Mouse (Mus musculus): ENCODE measurements around the gene Pla2g16. TPM values are rescaled to one million over a fixed set of nuclear protein-coding genes. Genes with fewer than 3 reads are reported as not detected.

Gene Pla2g16
- polyA plus RNA-seq, 1 experiment from 2014 or later: 7.4 TPM

GRCm38 (mm10) chr19:7576180-7576579 lies 18.9 kb downstream of the Pla2g16 start:
- ATAC-seq (ENCODE audit: low FRiP score, low TSS enrichment): no peak
- Histone ChIP-seq H3K36me3 (ENCODE audit: control insufficient read depth, insufficient read depth, low read length) (no peaks in the 10 kb centered on the region), H3K27me3 (ENCODE audit: control insufficient read depth, insufficient read depth, low read length) (no peaks in the 10 kb centered on the region), H3K9me3 (ENCODE audit: control insufficient read depth, low read length) (no peaks in the 10 kb centered on the region), H3K4me2 (replicated peaks; ENCODE audit: low read depth, low read length) (no peak overlapping the region), H3K4me3 (ENCODE audit: low read length) (no peak overlapping the region), H3K9ac (ENCODE audit: low read depth, low read length) (no peak overlapping the region), H3K27ac (ENCODE audit: low read depth, low read length) (no peak overlapping the region), H3K4me1 (ENCODE audit: control insufficient read depth, insufficient read depth, low read length) (no peaks in the 10 kb centered on the region)
- 74% methylated on average over 1 of the region's 1 CpGs for WGBS

DNA sequence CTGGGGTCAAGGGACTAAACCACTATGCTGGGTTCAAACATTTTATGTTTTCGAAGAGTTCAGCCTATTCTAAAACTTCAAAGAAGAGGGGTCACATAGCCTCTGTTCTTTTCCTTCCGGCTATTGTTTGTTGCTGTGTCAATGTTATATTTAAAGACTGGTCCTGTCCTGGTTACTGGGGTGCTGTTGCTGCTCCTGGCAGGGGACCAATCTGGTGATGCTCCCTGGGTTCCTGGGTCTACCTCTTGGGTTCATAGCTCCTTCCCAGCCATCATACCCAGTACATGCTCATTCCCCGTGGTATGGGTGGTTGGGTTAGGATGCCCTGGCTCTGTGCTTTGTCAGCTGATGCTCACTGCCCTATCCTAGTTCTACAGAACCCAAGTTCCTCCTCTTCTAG lies 20.5 kb downstream of the Pla2g16 start:
- Histone ChIP-seq H3K4me1 (ENCODE audit: control insufficient read depth, insufficient read depth, low read length) (no peaks in the 10 kb centered on the region), H3K36me3 (ENCODE audit: control insufficient read depth, insufficient read depth, low read length) (no peaks in the 10 kb centered on the region), H3K27ac (ENCODE audit: low read depth, low read length) (no peak overlapping the region), H3K9me3 (ENCODE audit: control insufficient read depth, low read length) (no peaks in the 10 kb centered on the region), H3K4me3 (ENCODE audit: low read length) (no peak overlapping the region), H3K4me2 (replicated peaks; ENCODE audit: low read depth, low read length) (no peak overlapping the region), H3K9ac (ENCODE audit: low read depth, low read length) (no peak overlapping the region), H3K27me3 (ENCODE audit: control insufficient read depth, insufficient read depth, low read length) (no peaks in the 10 kb centered on the region)
- no peak for ATAC-seq (ENCODE audit: low FRiP score, low TSS enrichment)
- WGBS: 82% methylated on average over 3 of the region's 3 CpGs

DNA sequence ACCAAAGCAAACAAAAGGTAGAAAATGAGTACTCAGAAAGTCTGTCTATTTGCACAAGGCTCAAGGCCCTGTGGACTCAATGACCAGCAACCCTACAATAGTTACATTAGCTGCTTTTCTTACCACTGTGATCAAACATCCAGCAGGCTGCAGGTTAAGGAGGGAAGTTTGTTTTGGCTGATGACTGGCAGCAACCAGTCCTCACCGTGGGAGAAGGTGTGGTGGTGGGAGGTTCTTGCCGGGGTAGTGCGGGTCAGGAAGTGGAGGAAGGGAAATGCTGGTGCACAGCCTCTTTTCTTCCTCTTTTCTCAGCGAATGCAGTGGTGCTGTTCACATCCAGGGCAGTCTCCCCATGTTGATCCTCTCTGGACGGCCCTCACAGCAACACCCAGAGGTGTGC lies 23.8 kb downstream of the Pla2g16 start:
- ATAC-seq (ENCODE audit: low FRiP score, low TSS enrichment): no peak
- Histone ChIP-seq H3K27me3 (ENCODE audit: control insufficient read depth, insufficient read depth, low read length) (no peaks in the 10 kb centered on the region), H3K4me2 (replicated peaks; ENCODE audit: low read depth, low read length) (no peak overlapping the region), H3K9me3 (ENCODE audit: control insufficient read depth, low read length) (no peaks in the 10 kb centered on the region), H3K4me3 (ENCODE audit: low read length) (no peak overlapping the region), H3K9ac (ENCODE audit: low read depth, low read length) (no peak overlapping the region), H3K4me1 (ENCODE audit: control insufficient read depth, insufficient read depth, low read length) (no peaks in the 10 kb centered on the region), H3K27ac (ENCODE audit: low read depth, low read length) (no peak overlapping the region), H3K36me3 (ENCODE audit: control insufficient read depth, insufficient read depth, low read length) (no peaks in the 10 kb centered on the region)
- WGBS: 51% methylated on average over 5 of the region's 5 CpGs

DNA sequence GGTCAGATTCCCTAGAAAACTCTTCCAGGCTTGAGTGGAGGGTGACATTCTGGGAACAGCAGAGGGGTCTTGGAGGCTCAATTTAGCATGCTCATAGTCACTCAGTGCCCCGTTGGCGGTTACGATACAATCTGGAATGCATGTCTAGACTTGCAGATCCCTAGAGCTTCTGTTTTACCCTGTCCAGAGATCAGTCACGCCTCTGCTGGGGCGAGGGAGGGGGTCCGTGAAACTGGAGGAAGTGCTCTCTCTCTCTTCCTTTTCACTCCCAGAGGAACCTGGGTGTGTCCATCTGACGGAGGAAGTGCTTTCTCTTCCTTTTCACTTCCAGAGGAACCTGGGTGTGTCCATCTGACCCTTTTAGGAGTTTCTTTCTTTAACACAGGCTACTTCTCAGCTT lies 25.8 kb downstream of the Pla2g16 start:
- Histone ChIP-seq H3K9me3 (ENCODE audit: control insufficient read depth, low read length) (no peaks in the 10 kb centered on the region), H3K36me3 (ENCODE audit: control insufficient read depth, insufficient read depth, low read length) (no peaks in the 10 kb centered on the region), H3K27me3 (ENCODE audit: control insufficient read depth, insufficient read depth, low read length) (no peaks in the 10 kb centered on the region), H3K27ac (ENCODE audit: low read depth, low read length) (no peak overlapping the region), H3K4me2 (replicated peaks; ENCODE audit: low read depth, low read length) (no peak overlapping the region), H3K4me3 (ENCODE audit: low read length) (no peak overlapping the region), H3K9ac (ENCODE audit: low read depth, low read length) (no peak overlapping the region), H3K4me1 (ENCODE audit: control insufficient read depth, insufficient read depth, low read length) (no peaks in the 10 kb centered on the region)
- 64% methylated on average over 7 of the region's 7 CpGs for WGBS
- ATAC-seq (ENCODE audit: low FRiP score, low TSS enrichment): no peak

GRCm38 (mm10) chr19:7583599-7583998 lies 26.3 kb downstream of the Pla2g16 start:
- H3K36me3 ChIP-seq (ENCODE audit: control insufficient read depth, insufficient read depth, low read length): no peaks in the 10 kb centered on the region
- no peak overlapping the region for H3K4me2 ChIP-seq (replicated peaks; ENCODE audit: low read depth, low read length)
- H3K27ac ChIP-seq (ENCODE audit: low read depth, low read length): no peak overlapping the region
- ATAC-seq (ENCODE audit: low FRiP score, low TSS enrichment): no peak
- H3K9me3 ChIP-seq (ENCODE audit: control insufficient read depth, low read length): no peaks in the 10 kb centered on the region
- H3K27me3 ChIP-seq (ENCODE audit: control insufficient read depth, insufficient read depth, low read length): no peaks in the 10 kb centered on the region
- no peak overlapping the region for H3K9ac ChIP-seq (ENCODE audit: low read depth, low read length)
- H3K4me3 ChIP-seq (ENCODE audit: low read length): no peak overlapping the region
- WGBS: 81% methylated on average over 3 of the region's 3 CpGs
- H3K4me1 ChIP-seq (ENCODE audit: control insufficient read depth, insufficient read depth, low read length): no peaks in the 10 kb centered on the region

DNA sequence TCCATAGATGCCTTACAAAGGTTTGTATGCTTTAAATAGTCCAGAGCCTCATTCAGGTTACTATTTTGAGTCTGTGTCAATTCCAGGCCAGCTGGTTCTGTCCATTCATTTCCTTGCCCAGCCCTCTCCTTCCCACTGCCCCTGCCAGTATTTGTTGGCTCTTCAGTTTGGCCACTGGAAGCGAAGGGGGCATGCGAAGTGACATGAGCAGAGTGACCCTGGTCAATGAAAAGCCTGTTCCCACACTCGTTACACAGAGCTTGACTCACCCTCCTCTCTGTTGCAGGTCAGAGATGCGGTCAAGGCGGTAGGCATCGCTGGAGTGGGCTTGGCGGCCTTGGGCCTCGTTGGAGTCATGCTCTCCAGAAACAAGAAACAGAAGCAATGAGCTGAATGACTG lies 28.0 kb downstream of the Pla2g16 start:
- Histone ChIP-seq H3K9me3 (ENCODE audit: control insufficient read depth, low read length) (0 out of 2 replicates have a peak, but pooled peaks cover 3% of the 10 kb centered on the region), H3K4me3 (ENCODE audit: low read length) (no peak overlapping the region), H3K36me3 (ENCODE audit: control insufficient read depth, insufficient read depth, low read length) (no peaks in the 10 kb centered on the region), H3K27me3 (ENCODE audit: control insufficient read depth, insufficient read depth, low read length) (no peaks in the 10 kb centered on the region), H3K27ac (ENCODE audit: low read depth, low read length) (no peak overlapping the region), H3K4me1 (ENCODE audit: control insufficient read depth, insufficient read depth, low read length) (no peaks in the 10 kb centered on the region), H3K4me2 (replicated peaks; ENCODE audit: low read depth, low read length) (no peak overlapping the region), H3K9ac (ENCODE audit: low read depth, low read length) (no peak overlapping the region)
- WGBS: 87% methylated on average over 8 of the region's 8 CpGs
- ATAC-seq (ENCODE audit: low FRiP score, low TSS enrichment): no peak

GRCm38 (mm10) chr19:7585764-7586163 lies 28.5 kb downstream of the Pla2g16 start:
- Histone ChIP-seq H3K9ac (ENCODE audit: low read depth, low read length) (no peak overlapping the region), H3K9me3 (ENCODE audit: control insufficient read depth, low read length) (0 out of 2 replicates have a peak, but pooled peaks cover 3% of the 10 kb centered on the region), H3K27ac (ENCODE audit: low read depth, low read length) (no peak overlapping the region), H3K4me1 (ENCODE audit: control insufficient read depth, insufficient read depth, low read length) (no peaks in the 10 kb centered on the region), H3K4me2 (replicated peaks; ENCODE audit: low read depth, low read length) (no peak overlapping the region), H3K4me3 (ENCODE audit: low read length) (no peak overlapping the region), H3K27me3 (ENCODE audit: control insufficient read depth, insufficient read depth, low read length) (no peaks in the 10 kb centered on the region), H3K36me3 (ENCODE audit: control insufficient read depth, insufficient read depth, low read length) (no peaks in the 10 kb centered on the region)
- ATAC-seq (ENCODE audit: low FRiP score, low TSS enrichment): no peak
- 91% methylated on average over 6 of the region's 6 CpGs for WGBS

- no peak overlapping the region for H3K4me3 ChIP-seq (ENCODE audit: low read length)
- H3K9me3 ChIP-seq (ENCODE audit: control insufficient read depth, low read length): 0 out of 2 replicates have a peak, but pooled peaks cover 3% of the 10 kb centered on the region
- H3K27ac ChIP-seq (ENCODE audit: low read depth, low read length): no peak overlapping the region
- no peak overlapping the region for H3K4me2 ChIP-seq (replicated peaks; ENCODE audit: low read depth, low read length)
- H3K36me3 ChIP-seq (ENCODE audit: control insufficient read depth, insufficient read depth, low read length): no peaks in the 10 kb centered on the region
- H3K9ac ChIP-seq (ENCODE audit: low read depth, low read length): no peak overlapping the region
- no peaks in the 10 kb centered on the region for H3K27me3 ChIP-seq (ENCODE audit: control insufficient read depth, insufficient read depth, low read length)
- no peak for ATAC-seq (ENCODE audit: low FRiP score, low TSS enrichment)
- H3K4me1 ChIP-seq (ENCODE audit: control insufficient read depth, insufficient read depth, low read length): no peaks in the 10 kb centered on the region
These were observed 33.5 kb downstream of the Pla2g16 start for GRCm38 (mm10) chr19:7590795-7591194.

GRCm38 (mm10) chr19:7592018-7592417 lies 34.8 kb downstream of the Pla2g16 start:
- 0 out of 2 replicates have a peak, but pooled peaks cover 3% of the 10 kb centered on the region for H3K9me3 ChIP-seq (ENCODE audit: control insufficient read depth, low read length)
- 36% methylated on average over 3 of the region's 3 CpGs for WGBS

GRCm38 (mm10) chr19:7595534-7595933 lies 38.3 kb downstream of the Pla2g16 start:
- Histone ChIP-seq H3K27me3 (ENCODE audit: control insufficient read depth, insufficient read depth, low read length) (no peaks in the 10 kb centered on the region), H3K4me2 (replicated peaks; ENCODE audit: low read depth, low read length) (no peak overlapping the region), H3K4me3 (ENCODE audit: low read length) (no peak overlapping the region), H3K4me1 (ENCODE audit: control insufficient read depth, insufficient read depth, low read length) (no peaks in the 10 kb centered on the region), H3K9ac (ENCODE audit: low read depth, low read length) (no peak overlapping the region), H3K27ac (ENCODE audit: low read depth, low read length) (no peak overlapping the region), H3K36me3 (ENCODE audit: control insufficient read depth, insufficient read depth, low read length) (no peaks in the 10 kb centered on the region), H3K9me3 (ENCODE audit: control insufficient read depth, low read length) (no peaks in the 10 kb centered on the region)
- WGBS: 23% methylated on average over 2 of the region's 2 CpGs
- no peak for ATAC-seq (ENCODE audit: low FRiP score, low TSS enrichment)

More at GRCm38 (mm10) chr19:7592018-7592417, 34.8 kb downstream of the Pla2g16 start:
- H3K27me3 ChIP-seq (ENCODE audit: control insufficient read depth, insufficient read depth, low read length): no peaks in the 10 kb centered on the region
- no peaks in the 10 kb centered on the region for H3K4me1 ChIP-seq (ENCODE audit: control insufficient read depth, insufficient read depth, low read length)
- no peak overlapping the region for H3K9ac ChIP-seq (ENCODE audit: low read depth, low read length)
- H3K27ac ChIP-seq (ENCODE audit: low read depth, low read length): no peak overlapping the region
- H3K4me3 ChIP-seq (ENCODE audit: low read length): no peak overlapping the region
- H3K36me3 ChIP-seq (ENCODE audit: control insufficient read depth, insufficient read depth, low read length): no peaks in the 10 kb centered on the region
- no peak for ATAC-seq (ENCODE audit: low FRiP score, low TSS enrichment)
- H3K4me2 ChIP-seq (replicated peaks; ENCODE audit: low read depth, low read length): no peak overlapping the region
